Mouse (Mus musculus) retina, adult 2 months (tissue): ENCODE data around the gene Defb19.
A peak's percentile ranks its signal among the peaks of the same experiment; 100 is the strongest.

Experiments
- DNase-seq: peaks from one replicate; pipeline ENCODE4 v3.0.0-alpha.2; 2012; ENCODE audit warnings: low read depth, low spot score

Gene Defb19

GRCm38 (mm10) chr2:152586926-152587560 is 6.9 kb upstream of the Defb19 start:
- no peak for DNase-seq

- DNase-seq, result no peak
Observed at GRCm38 (mm10) chr2:152580612-152581011, 500 bp upstream of the Defb19 start.

DNA sequence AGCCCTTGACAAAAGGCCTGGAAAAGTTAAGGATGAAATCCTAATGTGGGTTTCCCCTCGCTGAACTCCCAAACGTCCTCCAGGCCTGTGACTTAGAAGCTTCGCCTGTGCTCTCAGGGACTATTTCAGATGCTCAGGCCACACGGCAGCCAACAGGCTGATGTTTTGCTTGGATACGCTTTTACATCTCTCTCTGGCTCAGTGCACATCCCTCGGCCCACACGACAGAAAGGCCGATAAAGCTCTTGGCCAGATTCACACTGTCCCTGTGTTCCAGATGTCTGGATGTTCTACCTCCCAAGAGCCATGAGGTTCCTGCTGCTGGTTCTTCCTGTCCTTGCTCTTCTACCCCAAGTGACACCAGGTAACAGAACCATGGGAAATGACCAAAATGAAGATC is 6.6 kb downstream of the Defb19 start:
- no peak for DNase-seq

- no peak for DNase-seq
Observed at GRCm38 (mm10) chr2:152572114-152572794, 7.9 kb downstream of the Defb19 start, which contains the start of gene Defb21. Defb21 (plus strand) TSS chr2:152572744.

DNA sequence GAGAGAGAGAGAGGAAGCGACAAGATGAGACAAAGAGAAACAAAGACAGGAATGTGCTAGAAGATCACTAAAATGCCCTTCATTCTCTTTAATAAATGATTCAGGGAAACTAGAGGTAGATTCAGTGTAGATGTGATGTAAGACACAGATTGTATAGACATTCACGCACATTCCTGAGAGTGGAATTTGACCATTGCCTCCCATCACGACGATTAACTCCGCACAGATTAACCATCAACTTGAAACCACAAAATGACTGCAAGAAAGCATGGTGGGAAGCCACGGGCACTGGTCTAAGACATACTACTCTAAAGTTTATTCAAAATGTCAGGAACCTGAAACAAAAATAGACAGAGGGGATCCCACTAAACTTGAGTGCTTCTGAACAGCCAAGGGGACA is 9.8 kb downstream of the Defb19 start:
- no peak for DNase-seq

DNA sequence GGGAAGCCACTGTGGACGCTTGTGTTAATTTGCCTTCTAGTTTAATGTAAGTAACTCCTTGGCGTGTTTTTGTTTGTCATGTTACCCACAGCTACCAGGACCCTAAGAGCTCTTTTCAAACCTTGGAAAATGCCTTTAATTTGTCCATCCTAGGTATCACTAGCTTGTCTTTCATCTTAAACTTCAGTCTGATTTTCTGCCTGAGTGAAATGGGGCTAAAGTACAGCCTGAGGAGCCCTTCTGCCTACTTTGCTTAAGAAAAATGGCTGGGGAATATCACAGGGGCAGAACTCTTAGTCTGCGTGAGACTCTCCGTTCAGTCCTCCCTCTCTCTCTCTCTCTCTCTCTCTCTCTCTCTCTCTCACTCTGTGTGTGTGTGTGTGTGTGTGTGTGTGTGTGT is 10.2 kb downstream of the Defb19 start:
- no peak for DNase-seq

DNA sequence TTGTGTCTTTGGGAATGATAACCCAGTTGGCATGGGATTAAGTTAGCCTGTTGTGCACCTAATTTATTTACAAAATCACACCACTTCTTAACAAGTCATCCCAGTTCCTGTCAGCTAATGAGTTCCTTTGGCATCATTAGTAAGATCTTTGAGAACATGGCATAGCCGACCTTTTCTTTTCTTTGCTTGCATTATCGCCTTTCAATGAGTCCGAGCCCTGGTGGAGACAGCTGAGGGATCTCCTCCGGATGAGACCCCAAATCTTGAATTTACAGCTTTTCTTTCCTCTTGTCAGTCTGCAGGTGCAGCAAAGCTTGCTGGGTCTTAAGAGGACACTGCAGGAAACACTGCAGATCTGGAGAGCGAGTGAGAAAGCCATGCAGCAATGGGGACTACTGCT is 11.1 kb downstream of the Defb19 start, which contains the start of gene Gm17416:
Gene Gm17416 (plus strand): TSS at position 301 of the 400 bp plus-strand sequence.
- no peak for DNase-seq

- no peak for DNase-seq
Observed at GRCm38 (mm10) chr2:152556655-152557054, 23.5 kb downstream of the Defb19 start.

- peak; percentile 20 for DNase-seq
Observed at GRCm38 (mm10) chr2:152553774-152554423, 26.2 kb downstream of the Defb19 start.

- no peak for DNase-seq
Observed at GRCm38 (mm10) chr2:152548124-152548523, 32.0 kb downstream of the Defb19 start.

GRCm38 (mm10) chr2:152544691-152545090 is 35.4 kb downstream of the Defb19 start:
- peak; percentile 28 for DNase-seq

DNA sequence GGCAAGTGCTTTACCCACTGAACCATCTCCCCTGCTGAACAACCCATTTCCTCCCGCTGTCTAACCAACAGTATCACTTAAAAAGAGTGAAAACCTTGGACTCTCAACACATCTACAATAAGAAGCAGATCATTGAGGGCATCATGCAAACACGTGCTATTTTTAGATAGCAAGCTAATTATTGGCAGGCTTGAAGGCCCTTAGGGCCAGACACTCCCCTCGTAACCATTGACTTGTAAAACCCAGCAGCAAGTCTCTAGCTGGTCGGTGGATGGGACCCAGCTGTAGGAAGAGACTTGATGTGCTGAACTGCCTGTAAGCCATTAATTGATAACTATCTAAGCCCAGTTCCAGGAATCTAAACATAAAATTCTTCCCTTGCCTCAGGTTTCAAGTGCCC is 36.6 kb downstream of the Defb19 start:
- no peak for DNase-seq

GRCm38 (mm10) chr2:152542897-152543296 is 37.2 kb downstream of the Defb19 start:
- DNase-seq, result no peak

- DNase-seq, result no peak
Observed at GRCm38 (mm10) chr2:152541979-152542378, 38.1 kb downstream of the Defb19 start.

DNA sequence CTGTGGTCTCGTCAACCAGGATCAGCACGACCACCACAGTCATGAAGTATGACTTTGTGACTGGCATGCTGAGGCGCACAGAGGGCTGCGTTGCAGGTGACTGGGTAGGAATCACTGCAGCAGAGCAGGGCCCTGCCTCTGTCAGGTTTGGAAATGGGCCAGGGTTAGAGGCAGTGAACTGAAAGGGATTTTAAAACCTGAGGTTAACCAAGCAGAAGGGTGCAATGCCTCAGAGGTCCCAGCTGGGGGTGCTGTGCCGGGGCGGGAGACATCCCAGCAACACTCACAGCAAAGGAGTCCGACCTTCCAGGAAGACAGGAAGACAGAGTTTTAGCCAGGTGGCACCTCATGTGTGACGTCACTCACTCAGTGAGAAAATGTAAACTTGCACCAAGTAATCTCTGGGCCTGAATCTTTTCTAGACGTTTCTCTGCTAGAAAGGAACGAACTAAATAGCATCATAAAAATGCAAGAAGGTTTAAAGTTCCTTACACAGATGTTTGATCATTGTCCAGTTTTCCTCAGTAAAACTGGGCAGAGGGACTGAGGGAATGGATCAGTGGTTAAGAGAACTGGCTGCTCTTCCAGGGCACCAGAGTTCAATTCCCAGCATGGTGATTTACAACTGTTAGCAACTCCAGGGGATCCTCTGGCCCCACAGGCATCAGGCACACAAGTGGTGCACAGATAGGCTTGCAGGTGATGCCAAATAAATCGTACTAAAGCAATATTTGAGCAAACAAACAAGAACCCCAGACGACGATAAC is 40.0 kb downstream of the Defb19 start, which contains the start of gene Defb29:
Gene Defb29 (minus strand): TSS at position 155 of the 767 bp plus-strand sequence.
- DNase-seq, result no peak
